Mouse (Mus musculus) neural tube, embryonic 11.5 days (tissue): Measurements from ENCODE around the gene Gpr183. TPM values are rescaled to one million over a fixed set of nuclear protein-coding genes. Genes with fewer than 3 reads are reported as not detected.

ENCODE experiments used
- ATAC-seq: fragments of 200-750 bp; cut with Nextera tagmentation; 2 replicates; pipeline ENCODE4 v1.8.0; 2017; ENCODE audit warnings: moderate number of reproducible peaks, mild to moderate bottlenecking, moderate TSS enrichment, moderate library complexity; ENCODE audit not compliant: insufficient read depth, low FRiP score, low TSS enrichment
- DNase-seq: peaks from one replicate; pipeline ENCODE4 v3.0.0-alpha.2; 2015; ENCODE audit warnings: low spot score
- H3K27ac ChIP-seq: fragments of 300-500 bp; sonication (generic); 2 replicates; pipeline ENCODE4 v1.5.1; 2014; ENCODE audit warnings: low read depth, mild to moderate bottlenecking, low read length
- H3K27me3 ChIP-seq: fragments of 300-500 bp; sonication (generic); 2 replicates; pipeline ENCODE4 v1.6.1; 2014; ENCODE audit warnings: mild to moderate bottlenecking, low read length, mixed read lengths; ENCODE audit not compliant: control insufficient read depth, insufficient read depth
- H3K36me3 ChIP-seq: fragments of 300-500 bp; sonication (generic); 2 replicates; pipeline ENCODE4 v1.6.1; 2014; ENCODE audit warnings: mild to moderate bottlenecking, low read length, moderate library complexity, mixed read lengths; ENCODE audit not compliant: control insufficient read depth, insufficient read depth
- H3K4me1 ChIP-seq: fragments of 300-500 bp; sonication (generic); 2 replicates; pipeline ENCODE4 v1.6.1; 2014; ENCODE audit warnings: low read length, mixed read lengths; ENCODE audit not compliant: control insufficient read depth, insufficient read depth
- H3K4me2 ChIP-seq: fragments of 300-500 bp; sonication (generic); 2 replicates; pipeline ENCODE4 v1.6.1; 2014; ENCODE audit warnings: low read depth, mild to moderate bottlenecking, moderate library complexity
- H3K4me3 ChIP-seq: fragments of 300-500 bp; sonication (generic); 2 replicates; pipeline ENCODE4 v1.5.1; 2014; ENCODE audit warnings: low read depth, low read length
- H3K9ac ChIP-seq: fragments of 300-500 bp; sonication (generic); 2 replicates; pipeline ENCODE4 v1.6.1; 2014; ENCODE audit warnings: mild to moderate bottlenecking, low read length
- H3K9me3 ChIP-seq: fragments of 300-500 bp; sonication (generic); 2 replicates; pipeline ENCODE4 v1.6.1; 2016; ENCODE audit warnings: low read length; ENCODE audit not compliant: control insufficient read depth
- WGBS: fragments of 180-500 bp; shearing (Covaris S2); extraction: QIAGEN DNeasy Blood & Tissue Kit; methylation state at CpG from one replicate; pipeline ENCODE4 v1.1.7; 2014; 5-methylcytosine and 5-hydroxymethylcytosine counted together
- polyA plus RNA-seq: library from polyadenylated mRNA; unstranded; fragments of >200 nt; fragmentation: Nextera tagmentation; extraction: Ambion mirVana; gene quantifications from 2 replicates; pipeline ENCODE4 v1.2.1, GENCODE M21; 2014

Gpr183 gene
- polyA plus RNA-seq, 1 experiment from 2014 or later = 3.5 TPM

GRCm38 (mm10) chr14:121915621-121916020 is 49.4 kb downstream of the Gpr183 start, which contains the start of gene Gpr18:
Gene Gpr18 (minus strand): TSS chr14:121915781.
- H3K9me3 ChIP-seq = no peaks in the 10 kb centered on the region
- no peaks in the 10 kb centered on the region for H3K4me1 ChIP-seq
- no peak within 1 kb of the TSS for H3K4me3 ChIP-seq
- no peaks in the 10 kb centered on the region for H3K27me3 ChIP-seq
- 88% methylated on average over 8 of the region's 8 CpGs for WGBS
- no peak for ATAC-seq
- H3K36me3 ChIP-seq = peaks cover 4% of the 10 kb centered on the region; the same call in 1 of the 2 replicates
- no peak for DNase-seq
- no peak within 1 kb of the TSS for H3K27ac ChIP-seq
- H3K9ac ChIP-seq = no peak within 1 kb of the TSS
- no peak within 1 kb of the TSS for H3K4me2 ChIP-seq

DNA sequence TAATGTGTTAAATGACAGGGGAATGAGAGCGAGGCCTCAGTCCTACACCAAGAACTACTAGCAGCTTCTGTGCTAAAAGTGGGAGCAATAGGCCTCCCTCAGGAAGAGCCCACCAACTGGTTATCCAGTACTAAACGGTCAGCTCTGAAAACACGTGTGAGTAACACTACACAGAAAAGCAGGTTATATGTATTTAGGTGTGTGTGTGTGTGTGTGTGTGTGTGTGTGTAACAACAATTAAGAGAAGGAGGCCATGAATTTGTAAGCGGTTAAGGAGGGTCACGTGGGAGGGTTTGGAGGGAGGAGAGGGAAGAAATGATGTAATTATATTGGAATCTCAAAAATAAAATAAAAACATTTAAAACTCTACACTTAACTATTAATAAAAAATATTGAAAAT is 49.9 kb downstream of the Gpr183 start:
- H3K27ac ChIP-seq = no peak overlapping the region
- H3K9me3 ChIP-seq = no peaks in the 10 kb centered on the region
- no peak overlapping the region for H3K4me3 ChIP-seq
- no peaks in the 10 kb centered on the region for H3K27me3 ChIP-seq
- ATAC-seq (no peak), DNase-seq (no peak)
- no peak overlapping the region for H3K4me2 ChIP-seq
- 91% methylated on average over 5 of the region's 5 CpGs for WGBS
- peaks cover 4% of the 10 kb centered on the region; the same call in 1 of the 2 replicates for H3K36me3 ChIP-seq
- no peak overlapping the region for H3K9ac ChIP-seq
- no peaks in the 10 kb centered on the region for H3K4me1 ChIP-seq

DNA sequence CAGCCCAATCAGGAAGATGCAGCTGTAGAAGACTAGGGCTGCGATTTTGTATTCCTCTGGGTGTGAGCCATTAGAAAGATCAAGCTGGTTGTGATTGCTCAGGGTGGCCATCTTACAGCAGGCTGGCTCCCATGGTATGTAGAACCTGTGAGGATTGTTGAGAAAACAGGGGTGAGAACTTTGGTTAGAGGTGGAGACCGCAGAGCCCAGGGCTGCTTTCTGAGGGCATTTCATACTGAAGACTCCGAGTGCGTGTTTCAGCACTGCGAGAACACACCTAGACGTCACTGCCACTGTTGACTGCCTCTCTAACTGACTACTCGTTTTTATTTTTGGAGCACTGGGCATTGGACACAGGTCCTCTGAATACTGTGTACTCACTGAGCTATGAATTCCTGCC is 52.5 kb downstream of the Gpr183 start:
- peaks cover 6% of the 10 kb centered on the region; the same call in 1 of the 2 replicates for H3K36me3 ChIP-seq
- H3K27ac ChIP-seq = no peak overlapping the region
- ATAC-seq = no peak
- H3K4me1 ChIP-seq = no peaks in the 10 kb centered on the region
- H3K9me3 ChIP-seq = no peaks in the 10 kb centered on the region
- H3K4me2 ChIP-seq = no peak overlapping the region
- no peaks in the 10 kb centered on the region for H3K27me3 ChIP-seq
- no peak for DNase-seq
- 95% methylated on average over 7 of the region's 7 CpGs for WGBS
- H3K4me3 ChIP-seq = no peak overlapping the region
- no peak overlapping the region for H3K9ac ChIP-seq

DNA sequence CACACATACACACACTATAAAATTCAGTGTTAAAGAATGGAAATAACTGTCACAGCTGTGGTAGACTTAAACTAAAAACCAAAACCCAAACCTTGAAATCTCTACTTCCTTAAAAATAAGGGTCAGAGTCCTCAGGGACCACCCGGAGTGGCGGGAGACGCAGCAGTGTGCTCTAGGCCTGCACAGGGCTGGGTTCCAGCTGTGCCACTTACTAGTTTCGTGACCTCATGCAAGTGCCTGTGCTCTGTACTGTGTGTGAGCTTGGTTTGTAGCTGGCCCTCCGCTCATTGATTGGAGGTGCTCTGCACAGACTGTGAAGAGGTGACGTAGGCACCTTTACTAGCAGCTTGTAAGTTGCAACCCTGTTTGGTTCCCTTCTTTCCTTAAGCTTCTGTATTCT is 55.1 kb downstream of the Gpr183 start:
- ATAC-seq = no peak
- Histone ChIP-seq H3K9ac (no peak overlapping the region), H3K4me1 (no peaks in the 10 kb centered on the region), H3K27ac (no peak overlapping the region), H3K4me3 (no peak overlapping the region), H3K4me2 (no peak overlapping the region), H3K27me3 (no peaks in the 10 kb centered on the region), H3K9me3 (no peaks in the 10 kb centered on the region), H3K36me3 (peaks cover 2% of the 10 kb centered on the region; the same call in 1 of the 2 replicates)
- WGBS = 95% methylated on average over 6 of the region's 6 CpGs
- DNase-seq = no peak

- Histone ChIP-seq H3K4me1 (no peaks in the 10 kb centered on the region), H3K4me2 (no peak overlapping the region), H3K27me3 (no peaks in the 10 kb centered on the region), H3K4me3 (no peak overlapping the region), H3K9me3 (no peaks in the 10 kb centered on the region), H3K27ac (no peak overlapping the region), H3K9ac (no peak overlapping the region), H3K36me3 (peaks cover 2% of the 10 kb centered on the region; the same call in 1 of the 2 replicates)
- 93% methylated on average over 11 of the region's 11 CpGs for WGBS
- ATAC-seq (no peak), DNase-seq (no peak)
Measured at GRCm38 (mm10) chr14:121906992-121907681, 57.9 kb downstream of the Gpr183 start.

- no peaks in the 10 kb centered on the region for H3K9me3 ChIP-seq
- no peaks in the 10 kb centered on the region for H3K27me3 ChIP-seq
- H3K27ac ChIP-seq = no peak overlapping the region
- DNase-seq (no peak), ATAC-seq (no peak)
- no peak overlapping the region for H3K4me2 ChIP-seq
- peaks cover 2% of the 10 kb centered on the region for H3K36me3 ChIP-seq
- WGBS = 93% methylated on average over 8 of the region's 8 CpGs
- H3K4me1 ChIP-seq = no peaks in the 10 kb centered on the region
- no peak overlapping the region for H3K9ac ChIP-seq
- no peak overlapping the region for H3K4me3 ChIP-seq
Measured at GRCm38 (mm10) chr14:121906341-121906991, 58.5 kb downstream of the Gpr183 start.

DNA sequence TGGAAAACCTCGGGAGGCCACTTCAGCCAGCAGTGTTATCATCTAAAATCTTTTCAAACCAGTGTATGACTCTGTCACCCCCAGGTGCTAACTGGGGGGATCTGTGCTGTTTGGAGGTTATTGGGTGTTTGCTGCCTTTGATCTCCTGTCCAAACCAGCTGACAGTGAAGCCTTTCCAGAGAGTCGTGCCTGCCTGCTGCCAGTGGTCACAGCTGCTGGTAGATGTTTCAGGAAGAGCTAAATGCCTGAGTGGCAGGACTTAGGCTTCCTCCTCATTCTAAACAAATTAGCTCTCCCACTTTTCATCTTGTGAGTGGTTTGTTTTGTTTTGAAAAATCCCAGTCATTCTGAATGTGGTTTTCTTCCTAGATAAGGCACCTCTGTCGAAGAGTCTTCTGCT is 60.2 kb downstream of the Gpr183 start:
- Histone ChIP-seq H3K4me2 (no peak overlapping the region), H3K4me3 (no peak overlapping the region), H3K27me3 (no peaks in the 10 kb centered on the region), H3K4me1 (no peaks in the 10 kb centered on the region), H3K9ac (no peak overlapping the region), H3K36me3 (peaks cover 2% of the 10 kb centered on the region; the same call in 1 of the 2 replicates), H3K9me3 (no peaks in the 10 kb centered on the region), H3K27ac (no peak overlapping the region)
- no peak for DNase-seq
- WGBS = 71% methylated on average over 3 of the region's 3 CpGs
- ATAC-seq = no peak

GRCm38 (mm10) chr14:121903381-121903876 is 61.6 kb downstream of the Gpr183 start:
- Histone ChIP-seq H3K27me3 (no peaks in the 10 kb centered on the region), H3K9ac (no peak overlapping the region), H3K4me3 (no peak overlapping the region), H3K4me1 (no peaks in the 10 kb centered on the region), H3K9me3 (no peaks in the 10 kb centered on the region), H3K4me2 (no peak overlapping the region), H3K27ac (no peak overlapping the region), H3K36me3 (peaks cover 2% of the 10 kb centered on the region; the same call in 1 of the 2 replicates)
- WGBS = 91% methylated on average over 7 of the region's 7 CpGs
- ATAC-seq (no peak), DNase-seq (no peak)
